Mouse (Mus musculus) mouse embryonic stem cell (cell line): ENCODE measurements around the gene Dnajb5.

Source experiments
- in situ Hi-C, 2 experiments: fragments of 300-500 bp; cut with MboI; formaldehyde crosslinking; loops; 1 replicate in 1 of 2; 3 replicates in 1 of 2; pipeline ENCODE4 v1.14.3; 2019 to 2020; ENCODE audit warnings: low sequenced_read_pairs in 2 of 2, low pct_unique_long_range_greater_than_20kb in 1 of 2, mixed read lengths in 1 of 2; ENCODE audit not compliant: unreplicated experiment in 1 of 2

Dnajb5 gene

DNA sequence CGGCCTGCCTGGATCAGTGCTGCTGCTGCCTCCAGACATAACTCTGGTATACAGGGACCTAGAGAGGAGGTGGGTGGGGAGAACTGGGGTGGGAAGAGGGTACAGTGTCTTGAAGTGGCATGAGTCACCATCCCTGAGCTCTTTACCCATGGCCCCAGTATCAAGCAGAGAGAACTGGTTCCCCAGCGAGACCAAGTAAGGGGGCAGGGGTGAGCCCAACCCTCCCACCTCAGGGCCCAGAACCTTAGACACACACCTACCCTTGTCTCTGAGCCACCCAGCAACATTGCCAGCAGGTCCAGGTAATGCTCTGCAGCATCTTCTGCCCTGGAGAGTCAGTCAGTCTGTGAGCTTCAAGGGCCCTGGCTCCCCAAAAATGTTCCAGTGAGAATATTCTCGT, 55.3 kb downstream of the Dnajb5 start:
- in situ Hi-C loops: no loop called here

DNA sequence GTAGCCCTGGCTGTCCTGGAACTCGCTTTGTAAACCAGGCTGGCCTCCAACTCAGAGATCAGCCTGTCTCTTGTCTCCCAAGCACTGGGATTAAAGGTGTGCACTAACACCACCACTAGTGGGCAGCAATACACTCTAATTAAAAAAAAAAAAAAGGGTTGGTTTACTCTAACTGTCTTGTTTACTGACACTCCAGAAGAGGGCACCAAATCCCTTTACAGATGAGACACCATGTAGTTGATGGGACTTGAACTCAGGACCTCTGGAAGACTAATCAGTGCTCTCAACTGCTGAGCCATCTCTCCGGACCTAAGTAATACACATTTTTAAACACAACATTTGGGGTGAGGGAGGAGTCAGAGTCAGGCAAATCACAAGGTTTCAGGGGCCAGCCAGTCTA, 56.2 kb downstream of the Dnajb5 start:
- in situ Hi-C loops: no loop called here
